Mouse (Mus musculus) small intestine, adult 2 months (tissue): Measurements from ENCODE around the gene Nek3. TPM values are rescaled to one million over a fixed set of nuclear protein-coding genes. Genes with fewer than 3 reads are reported as not detected.

Experiments used
- H3K27ac ChIP-seq: fragments of 200-500 bp; 2 replicates; pipeline ENCODE4 v1.5.1; 2012; ENCODE audit warnings: low read depth, low read length, control low read depth, inconsistent platforms; ENCODE audit not compliant: insufficient read depth
- H3K27me3 ChIP-seq: fragments of 200-500 bp; 2 replicates; pipeline ENCODE4 v1.6.1; 2012; ENCODE audit warnings: mild to moderate bottlenecking, moderate library complexity, low read length, inconsistent platforms; ENCODE audit not compliant: control insufficient read depth, insufficient read depth
- H3K36me3 ChIP-seq: fragments of 200-500 bp; 2 replicates; pipeline ENCODE4 v1.6.1; 2012; ENCODE audit warnings: mild to moderate bottlenecking, low read length, control low read depth, inconsistent platforms; ENCODE audit not compliant: control insufficient read depth, insufficient read depth
- H3K4me1 ChIP-seq: fragments of 200-500 bp; 2 replicates; pipeline ENCODE4 v1.6.1; 2012; ENCODE audit warnings: low read length, inconsistent platforms, mixed read lengths; ENCODE audit not compliant: control insufficient read depth, insufficient read depth, insufficient read length
- H3K4me3 ChIP-seq: fragments of 200-500 bp; 2 replicates; pipeline ENCODE4 v1.5.1; 2012; ENCODE audit warnings: low read depth, mild to moderate bottlenecking, control low read depth, inconsistent platforms, low read length, moderate library complexity
- CTCF ChIP-seq: fragments of 200-500 bp; IDR thresholded peaks from 2 replicates; pipeline ENCODE4 v1.5.1; 2012; ENCODE audit warnings: low read depth, mild to moderate bottlenecking, control low read depth, inconsistent platforms, low read length, moderate library complexity, mixed read lengths; ENCODE audit not compliant: insufficient replicate concordance, insufficient read length; ENCODE audit errors: extremely low read depth
- POLR2A ChIP-seq: fragments of 200-500 bp; IDR thresholded peaks from 2 replicates; pipeline ENCODE4 v1.6.1; 2012; ENCODE audit warnings: low read depth, mild to moderate bottlenecking, control low read depth, inconsistent platforms, low read length, moderate library complexity
- WGBS: fragments of 180-500 bp; shearing (Covaris S2); methylation state at CpG from one replicate; pipeline ENCODE4 v1.1.7; 2018; 5-methylcytosine and 5-hydroxymethylcytosine counted together
- polyA plus RNA-seq: library from polyadenylated mRNA; depleted of rRNA; stranded (reverse); fragments of >200 nt; gene quantifications from 2 replicates; pipeline ENCODE4 v1.2.3, GENCODE M21; 2012

Gene Nek3
- polyA plus RNA-seq, 1 experiment, result 3.2 TPM

- peak within 1 kb of the TSS; percentile 96 for H3K4me3 ChIP-seq
- no peaks in the 10 kb centered on the region for H3K27me3 ChIP-seq
- under 1% methylated on average over 73 of the region's 73 CpGs for WGBS
- H3K4me1 ChIP-seq, result peaks cover 3% of the 10 kb centered on the region; the same call in 1 of the 2 replicates
- no peaks in the 10 kb centered on the region for H3K36me3 ChIP-seq
- peak within 1 kb of the TSS; percentile 94 for H3K27ac ChIP-seq
- TF ChIP-seq POLR2A (peak; percentile 66; the same call in 1 of the 2 replicates), CTCF (peak; percentile 100)
Measured at GRCm38 (mm10) chr8:22192660-22193431, 26.6 kb upstream of the Nek3 start, which contains the start of gene Vps36. Vps36 (plus strand) TSS chr8:22192809.

- 2% methylated on average over 63 of the region's 63 CpGs for WGBS
- H3K27ac ChIP-seq, result no peak within 1 kb of the TSS
- TF ChIP-seq POLR2A (peak; percentile 51; the same call in 1 of the 2 replicates), CTCF (no peak)
Measured at GRCm38 (mm10) chr8:22185431-22186397, 19.5 kb upstream of the Nek3 start, which contains the start of gene Ckap2. Ckap2 (minus strand) TSS chr8:22185819.

GRCm38 (mm10) chr8:22184884-22185283 lies 18.6 kb upstream of the Nek3 start:
- H3K36me3 ChIP-seq, result no peaks in the 10 kb centered on the region
- H3K4me3 ChIP-seq, result 0 out of 2 replicates have a peak overlapping the region, but pooled peaks have one; percentile 8
- H3K4me1 ChIP-seq, result peaks cover 5% of the 10 kb centered on the region
- no peaks in the 10 kb centered on the region for H3K27me3 ChIP-seq
- H3K27ac ChIP-seq, result no peak overlapping the region
- TF ChIP-seq CTCF (no peak), POLR2A (no peak)
- WGBS, result 3% methylated on average over 3 of the region's 3 CpGs

More at GRCm38 (mm10) chr8:22185431-22186397, 19.5 kb upstream of the Nek3 start, which contains the start of gene Ckap2:
- Histone ChIP-seq H3K4me1 (peaks cover 5% of the 10 kb centered on the region), H3K27me3 (no peaks in the 10 kb centered on the region), H3K36me3 (no peaks in the 10 kb centered on the region), H3K4me3 (peak within 1 kb of the TSS; percentile 99)

GRCm38 (mm10) chr8:22175966-22176365 lies 9.7 kb upstream of the Nek3 start:
- 98% methylated on average over 7 of the region's 7 CpGs for WGBS
- no peak overlapping the region for H3K4me3 ChIP-seq

GRCm38 (mm10) chr8:22169167-22169566 lies 2.9 kb upstream of the Nek3 start:
- Histone ChIP-seq H3K27ac (no peak overlapping the region), H3K4me1 (peaks cover 6% of the 10 kb centered on the region), H3K4me3 (no peak overlapping the region), H3K27me3 (no peaks in the 10 kb centered on the region), H3K36me3 (peaks cover 7% of the 10 kb centered on the region; the same call in 1 of the 2 replicates)
- 94% methylated on average over 5 of the region's 5 CpGs for WGBS
- TF ChIP-seq CTCF (no peak), POLR2A (no peak)

More at GRCm38 (mm10) chr8:22175966-22176365, 9.7 kb upstream of the Nek3 start:
- Histone ChIP-seq H3K36me3 (peaks cover 15% of the 10 kb centered on the region), H3K27ac (no peak overlapping the region), H3K4me1 (no peaks in the 10 kb centered on the region), H3K27me3 (no peaks in the 10 kb centered on the region)
- no peak for TF ChIP-seq CTCF
- TF ChIP-seq POLR2A, result no peak

GRCm38 (mm10) chr8:22165251-22166079 lies 770 bp downstream of the Nek3 start:
- no peak for TF ChIP-seq POLR2A
- TF ChIP-seq CTCF, result no peak
- Histone ChIP-seq H3K4me3 (peak overlapping the region; percentile 70), H3K36me3 (peaks cover 7% of the 10 kb centered on the region; the same call in 1 of the 2 replicates), H3K27ac (peak overlapping the region; percentile 92), H3K4me1 (peaks cover 8% of the 10 kb centered on the region), H3K27me3 (no peaks in the 10 kb centered on the region)
- WGBS, result 27% methylated on average over 10 of the region's 10 CpGs
